ENCODE assay signal across 8 mouse cellular contexts in genomic region chr9:45412287-45412686, GRCm38 (mm10). TPM values are rescaled to one million over a fixed set of nuclear protein-coding genes. Genes with fewer than 3 reads are reported as not detected.
DNase-seq lines count a peak whose midpoint lies in the region; ATAC-seq lines count a peak whose summit lies in the region.

No protein-coding gene starts in this region.

- H3K36me3 ChIP-seq in hindbrain, embryonic 11.5 days (ENCODE audit: control insufficient read depth, insufficient read depth, low read length) = no peaks in the 10 kb centered on the region
- no peaks in the 10 kb centered on the region for H3K36me3 ChIP-seq in lung, embryonic 16.5 days (ENCODE audit: control insufficient read depth, insufficient read depth, low read length)

- H3K4me2 ChIP-seq in hindbrain, embryonic 11.5 days (replicated peaks; ENCODE audit: low read depth, low read length) = peak overlapping the region; percentile 19; the same call in 1 of the 2 replicates
- H3K4me2 ChIP-seq in lung, embryonic 16.5 days (ENCODE audit: low read depth, low read length) = peak overlapping the region; percentile 34

- H3K9me3 ChIP-seq in hindbrain, embryonic 11.5 days (ENCODE audit: control insufficient read depth, low read length) = no peaks in the 10 kb centered on the region
- H3K9me3 ChIP-seq in lung, embryonic 16.5 days (ENCODE audit: control insufficient read depth, low read length) = no peaks in the 10 kb centered on the region

- DNase-seq in MN1 (ENCODE audit: low spot score) = peak; percentile 86
- peak; percentile 91 for DNase-seq in cerebellum, adult 9-10 months
- peak; percentile 81 to 87 for DNase-seq in frontal cortex, postnatal 10 days (ENCODE audit: low spot score in 2 of 2)
- DNase-seq in hindbrain, embryonic 11.5 days (ENCODE audit: low spot score) = peak; percentile 97
- DNase-seq in layer of hippocampus, adult 9-10 months (ENCODE audit: low spot score) = peak; percentile 79
- peak; percentile 87 for DNase-seq in ovary, postnatal 10 days (ENCODE audit: low spot score)
- peak; percentile 79 to 94 for DNase-seq in thymus, postnatal 10 days (ENCODE audit: low spot score in 2 of 2)

- H3K4me1 ChIP-seq in hindbrain, embryonic 11.5 days (replicated peaks; ENCODE audit: control insufficient read depth, insufficient read depth, low read length) = no peaks in the 10 kb centered on the region
- H3K4me1 ChIP-seq in lung, embryonic 16.5 days (replicated peaks; ENCODE audit: control insufficient read depth, insufficient read depth, low read length) = 0 out of 2 replicates have a peak, but pooled peaks cover 4% of the 10 kb centered on the region

- 6% methylated on average over 10 of the region's 10 CpGs for WGBS in hindbrain, embryonic 11.5 days
- 7% methylated on average over 10 of the region's 10 CpGs for WGBS in lung, embryonic 16.5 days

- no peaks in the 10 kb centered on the region; the same call in 1 of the 2 replicates for H3K27me3 ChIP-seq in hindbrain, embryonic 11.5 days (ENCODE audit: control insufficient read depth, insufficient read depth, low read length)
- H3K27me3 ChIP-seq in lung, embryonic 16.5 days (ENCODE audit: control insufficient read depth, insufficient read depth, low read depth, low read length) = no peaks in the 10 kb centered on the region

- H3K27ac ChIP-seq in hindbrain, embryonic 11.5 days (ENCODE audit: low read depth, low read length) = no peak overlapping the region
- no peak overlapping the region for H3K27ac ChIP-seq in lung, embryonic 16.5 days (ENCODE audit: low read length)

- no peak overlapping the region for H3K9ac ChIP-seq in hindbrain, embryonic 11.5 days (ENCODE audit: low read depth, low read length)
- H3K9ac ChIP-seq in lung, embryonic 16.5 days (ENCODE audit: low read length) = no peak overlapping the region

- no peak overlapping the region for H3K4me3 ChIP-seq in hindbrain, embryonic 11.5 days (ENCODE audit: low read depth, low read length)
- no peak overlapping the region for H3K4me3 ChIP-seq in lung, embryonic 16.5 days (ENCODE audit: low read length)

- ATAC-seq in hindbrain, embryonic 11.5 days (ENCODE audit: low FRiP score) = no peak
- peak; percentile 51 for ATAC-seq in lung, embryonic 16.5 days (ENCODE audit: low read depth)

RNA-seq across cellular contexts. Expression of gene Fxyd2, which starts 12.8 kb away (rescaled TPM):
- 1.0 and 1.5 TPM in 2 replicates for polyA plus RNA-seq in hindbrain, embryonic 11.5 days (2014; fragmentation: Nextera tagmentation; extraction: Ambion mirVana)
- polyA plus RNA-seq in lung, embryonic 16.5 days (2015; fragmentation: Nextera tagmentation; extraction: Ambion mirVana) = 2.3 and 2.5 TPM in 2 replicates

RNA-seq across cellular contexts. Expression of gene Dscaml1, which starts 14.1 kb away (rescaled TPM):
- polyA plus RNA-seq in hindbrain, embryonic 11.5 days (2014; fragmentation: Nextera tagmentation; extraction: Ambion mirVana) = 0.52 and 0.80 TPM in 2 replicates
- 0.18 and 0.24 TPM in 2 replicates for polyA plus RNA-seq in lung, embryonic 16.5 days (2015; fragmentation: Nextera tagmentation; extraction: Ambion mirVana)

RNA-seq across cellular contexts. Expression of gene Fxyd6, which starts 42.3 kb away (rescaled TPM):
- polyA plus RNA-seq in hindbrain, embryonic 11.5 days (2014; fragmentation: Nextera tagmentation; extraction: Ambion mirVana) = 108 and 111 TPM in 2 replicates
- 32.7 and 36.5 TPM in 2 replicates for polyA plus RNA-seq in lung, embryonic 16.5 days (2015; fragmentation: Nextera tagmentation; extraction: Ambion mirVana)
